Mouse (Mus musculus) cortical plate, adult 2 months (tissue): ENCODE results near the gene Ccng2. TPM values are rescaled to one million over a fixed set of nuclear protein-coding genes. Genes with fewer than 3 reads are reported as not detected.
A peak's percentile ranks its signal among the peaks of the same experiment; 100 is the strongest.

Source experiments
- H3K27ac ChIP-seq: fragments of 200-500 bp; 2 replicates; pipeline ENCODE4 v1.5.1; 2012; ENCODE audit warnings: low read length, control low read depth, inconsistent platforms; ENCODE audit not compliant: insufficient read depth
- H3K4me1 ChIP-seq: fragments of 200-500 bp; 2 replicates; pipeline ENCODE4 v1.6.1; 2011; ENCODE audit warnings: low read length; ENCODE audit not compliant: control insufficient read depth, insufficient read depth
- H3K4me3 ChIP-seq: fragments of 200-500 bp; 2 replicates; pipeline ENCODE4 v1.5.1; 2011; ENCODE audit warnings: mild to moderate bottlenecking, low read length, control low read depth; ENCODE audit not compliant: insufficient read depth
- CTCF ChIP-seq: fragments of 200-500 bp; IDR thresholded peaks from 2 replicates; pipeline ENCODE4 v1.5.1; 2011; ENCODE audit warnings: mild to moderate bottlenecking, control low read depth, low read length; ENCODE audit not compliant: insufficient read depth; ENCODE audit errors: extremely low read depth
- POLR2A ChIP-seq: fragments of 200-500 bp; IDR thresholded peaks from 2 replicates; pipeline ENCODE4 v1.6.1; 2011; ENCODE audit warnings: mild to moderate bottlenecking, low read length, control low read depth; ENCODE audit not compliant: insufficient read depth; ENCODE audit errors: extremely low read depth
- polyA plus RNA-seq: library from polyadenylated mRNA; depleted of rRNA; stranded (reverse); fragments of >200 nt; gene quantifications from 2 replicates; pipeline ENCODE4 v1.2.3, GENCODE M21; 2012; rRNA removed

The Ccng2 gene
- polyA plus RNA-seq: 34.0 and 35.1 TPM in 2 replicates

DNA sequence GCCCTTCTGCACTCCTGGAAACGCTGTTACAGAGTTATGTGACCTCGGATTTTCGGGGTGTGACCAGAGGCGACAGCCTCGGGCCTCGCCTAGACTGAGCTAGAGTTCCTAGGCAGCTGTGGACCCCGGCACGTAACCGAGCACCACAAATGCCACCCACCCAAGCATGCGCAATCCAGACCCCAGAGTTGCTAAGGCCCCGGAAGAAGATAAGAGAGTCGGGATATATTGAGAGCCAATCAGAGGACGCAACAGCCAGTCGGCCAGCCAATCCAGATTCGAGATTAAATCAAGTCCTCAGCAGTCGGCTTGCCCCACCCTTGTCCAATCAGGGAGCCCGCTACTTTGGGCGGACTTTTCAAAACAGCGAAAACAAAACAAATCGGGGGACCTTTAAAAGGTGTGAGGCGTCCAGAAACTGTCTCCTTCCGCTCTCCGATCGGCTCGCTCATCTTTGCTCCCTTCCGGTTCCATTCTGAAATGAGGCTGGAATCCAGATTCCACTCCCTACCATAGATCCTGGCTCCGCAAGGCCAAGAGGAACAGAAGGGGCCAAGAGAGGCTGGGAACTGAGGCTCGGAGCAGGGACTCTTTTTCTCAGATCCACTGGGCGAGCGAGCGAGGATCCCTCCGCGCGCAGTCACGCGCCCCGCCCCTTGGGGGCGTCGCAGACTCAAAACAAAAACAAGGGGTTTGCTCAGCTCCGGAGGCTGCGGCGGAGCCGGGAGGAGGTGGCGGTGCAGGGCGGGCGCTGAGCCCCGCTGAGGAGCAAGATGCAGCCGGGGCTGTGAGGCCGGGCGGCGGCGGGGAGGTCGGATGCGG is at the start of gene Ccng2:
Ccng2 (plus strand) TSS at position 375 of the 822 bp plus-strand sequence.
- Histone ChIP-seq H3K27ac (peak within 1 kb of the TSS; percentile 96), H3K4me1 (0 out of 2 replicates have a peak, but pooled peaks cover 1% of the 10 kb centered on the region), H3K4me3 (peak within 1 kb of the TSS; percentile 98)
- TF ChIP-seq POLR2A (peak; percentile 95), CTCF (no peak)

DNA sequence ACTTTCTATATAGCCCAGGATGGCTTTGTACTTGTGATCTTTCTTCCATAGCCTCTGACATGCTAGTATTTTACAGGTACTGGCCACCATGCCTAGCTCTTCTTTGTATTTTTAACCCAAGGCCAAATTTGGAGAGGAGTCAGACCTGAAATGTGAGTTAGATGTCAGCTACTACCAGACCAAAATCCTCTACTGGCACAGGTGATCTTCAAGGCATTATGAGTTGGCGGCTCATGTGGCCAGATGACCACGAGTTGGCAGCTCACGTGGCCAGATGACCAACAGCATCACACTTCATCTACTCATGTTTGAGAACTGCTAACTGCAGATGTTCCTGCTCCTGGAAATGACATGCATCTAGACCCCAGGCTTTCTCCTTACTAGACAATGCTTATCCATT is 48.7 kb upstream of the Ccng2 start:
- Histone ChIP-seq H3K27ac (no peak overlapping the region), H3K4me3 (no peak overlapping the region), H3K4me1 (no peaks in the 10 kb centered on the region)
- TF ChIP-seq CTCF (no peak), POLR2A (no peak)

DNA sequence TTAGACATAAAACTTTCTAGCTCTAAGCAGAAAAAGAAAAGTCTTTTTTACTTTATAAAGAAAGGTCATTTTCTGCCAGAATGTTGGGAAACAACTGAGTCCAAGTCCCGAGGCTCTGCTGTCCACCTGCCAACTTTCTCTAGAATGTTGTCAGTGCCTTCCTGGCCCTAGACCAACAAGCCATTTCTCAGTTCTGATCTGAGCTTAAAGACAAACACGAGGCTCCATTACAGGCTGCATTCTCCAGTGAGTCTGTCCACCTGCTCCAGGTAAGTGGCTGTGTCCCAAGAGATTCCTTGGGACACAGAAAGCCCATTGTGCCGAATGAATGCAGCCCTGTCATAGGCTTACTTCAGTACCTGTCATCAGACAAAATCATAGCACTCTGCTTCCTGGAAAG is 45.4 kb upstream of the Ccng2 start:
- TF ChIP-seq POLR2A (no peak), CTCF (no peak)
- Histone ChIP-seq H3K4me3 (no peak overlapping the region), H3K4me1 (no peaks in the 10 kb centered on the region), H3K27ac (no peak overlapping the region)

DNA sequence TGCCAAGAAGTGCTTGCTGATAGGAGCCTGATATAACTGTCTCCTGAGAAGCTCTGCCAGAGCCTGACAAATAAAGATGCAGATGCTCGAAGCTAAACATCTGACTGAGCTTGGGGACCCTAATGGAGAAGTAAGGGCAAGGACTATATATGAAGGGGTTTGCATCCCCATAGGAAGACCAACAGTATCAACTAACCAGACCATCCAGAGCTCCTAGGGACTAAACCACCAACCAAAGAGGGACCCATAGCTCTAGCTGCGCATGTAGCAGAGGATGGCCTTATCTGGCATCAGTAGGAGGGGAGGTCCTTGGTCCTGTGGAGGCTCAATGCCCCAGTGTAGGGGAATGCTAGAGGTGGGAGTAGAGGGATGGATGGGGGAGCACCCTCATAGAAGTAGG is 42.5 kb upstream of the Ccng2 start:
- TF ChIP-seq POLR2A (no peak), CTCF (no peak)
- Histone ChIP-seq H3K4me1 (no peaks in the 10 kb centered on the region), H3K27ac (no peak overlapping the region), H3K4me3 (no peak overlapping the region)

DNA sequence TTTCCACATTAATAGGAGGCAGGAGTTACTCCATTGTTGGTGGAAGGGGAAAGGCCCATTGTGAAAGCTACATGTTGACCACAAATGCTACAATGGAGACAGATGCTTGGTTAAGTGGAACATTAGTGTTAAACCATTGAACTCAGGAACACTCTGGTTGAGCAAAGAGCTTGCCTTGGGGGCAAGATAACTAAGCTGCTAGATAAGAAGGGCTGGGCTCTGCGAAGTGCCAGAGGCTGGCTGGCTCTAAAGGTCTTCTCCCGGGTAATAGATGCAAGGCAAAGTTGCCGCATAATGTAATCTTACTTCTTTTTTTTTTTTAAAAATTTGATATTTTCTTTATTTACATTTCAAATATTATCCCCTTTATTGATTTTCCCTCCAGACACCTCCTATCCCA is 39.9 kb upstream of the Ccng2 start:
- no peak for TF ChIP-seq POLR2A
- TF ChIP-seq CTCF: no peak
- Histone ChIP-seq H3K4me3 (no peak overlapping the region), H3K27ac (no peak overlapping the region), H3K4me1 (no peaks in the 10 kb centered on the region)

DNA sequence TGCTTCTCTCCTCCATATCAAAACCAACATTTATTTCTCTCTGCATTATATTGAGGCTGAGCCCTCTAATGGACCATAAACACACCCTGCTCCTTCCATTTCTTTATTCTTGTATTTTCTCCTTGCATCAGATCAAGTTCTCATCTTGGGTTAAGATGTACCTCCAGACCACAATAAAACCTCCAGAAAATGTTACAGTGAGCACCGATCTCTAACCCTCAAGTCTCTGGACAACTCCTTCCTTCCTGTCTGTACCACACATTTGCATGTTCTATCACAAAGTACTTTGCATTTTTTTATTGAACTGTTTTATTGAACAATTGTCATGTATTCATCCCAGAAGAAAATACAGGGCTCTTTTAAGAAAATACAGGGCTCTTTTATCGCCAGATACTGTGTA is 37.5 kb upstream of the Ccng2 start:
- no peak overlapping the region for H3K27ac ChIP-seq

DNA sequence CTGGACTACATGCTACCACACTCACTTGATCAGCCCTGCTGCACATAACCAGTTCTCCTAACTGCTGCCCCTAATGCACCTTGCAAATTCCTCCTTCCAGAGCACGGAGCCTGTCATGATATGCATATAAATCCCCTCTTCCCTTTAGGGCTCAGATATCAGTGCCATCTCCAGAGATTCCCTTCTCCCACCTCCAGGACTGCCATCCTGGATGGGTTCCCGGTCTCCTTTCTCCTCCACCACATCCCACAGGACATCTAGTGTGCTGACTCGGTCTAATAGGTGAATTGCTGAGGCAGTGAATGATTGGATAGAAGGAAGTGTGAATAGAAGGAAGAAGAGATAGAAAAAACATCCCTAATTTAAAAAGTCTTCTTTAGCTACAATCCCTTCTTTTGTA is 35.3 kb upstream of the Ccng2 start:
- H3K27ac ChIP-seq: no peak overlapping the region
- TF ChIP-seq CTCF (no peak), POLR2A (no peak)
- no peak overlapping the region for H3K4me3 ChIP-seq

More for the DNA sequence above, 37.5 kb upstream of the Ccng2 start:
- H3K4me1 ChIP-seq: no peaks in the 10 kb centered on the region
- H3K4me3 ChIP-seq: no peak overlapping the region
- no peak for TF ChIP-seq POLR2A
- TF ChIP-seq CTCF: no peak

DNA sequence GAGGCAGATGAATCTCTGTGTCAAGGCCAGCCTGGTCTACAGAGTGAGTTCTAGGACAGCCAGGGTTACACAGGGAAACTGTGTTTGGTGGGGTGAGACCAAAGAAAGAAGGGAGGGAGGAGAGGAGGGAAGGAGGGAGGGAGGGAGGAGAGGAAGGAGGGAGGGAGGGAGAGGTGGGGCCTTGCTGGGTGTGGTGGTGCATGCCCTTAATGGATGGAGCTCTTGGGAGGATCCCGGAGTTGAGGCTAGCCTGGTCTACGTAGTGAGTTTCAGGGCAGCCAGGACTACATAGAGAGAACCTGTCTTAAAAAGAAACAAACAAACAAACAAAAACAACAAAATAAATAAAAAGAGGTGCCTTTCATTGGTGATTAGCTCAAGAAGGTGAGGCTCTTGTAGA is 34.2 kb upstream of the Ccng2 start:
- no peaks in the 10 kb centered on the region for H3K4me1 ChIP-seq
- no peak overlapping the region for H3K27ac ChIP-seq
- no peak for TF ChIP-seq POLR2A
- TF ChIP-seq CTCF: no peak
- no peak overlapping the region for H3K4me3 ChIP-seq

More for the DNA sequence above, 35.3 kb upstream of the Ccng2 start:
- H3K4me1 ChIP-seq: no peaks in the 10 kb centered on the region

DNA sequence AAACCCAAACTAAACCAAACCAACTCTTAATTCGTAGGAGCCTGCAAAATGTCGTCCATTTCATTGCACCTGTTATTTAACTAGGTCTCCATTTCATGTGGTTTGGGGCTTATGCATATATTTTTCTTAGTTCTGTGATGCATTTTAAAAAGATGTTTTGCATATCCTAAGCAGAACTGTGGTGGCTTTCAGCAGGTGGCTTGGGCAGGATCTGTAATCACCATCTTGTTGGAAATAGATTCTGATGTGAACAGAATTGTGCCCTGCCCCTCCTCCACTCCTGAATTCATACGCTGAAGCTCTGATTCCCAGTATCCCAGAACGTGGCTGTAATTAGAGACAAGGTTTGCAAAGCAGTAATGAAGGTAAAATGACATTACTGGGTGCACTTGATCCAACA is 32.9 kb upstream of the Ccng2 start:
- no peaks in the 10 kb centered on the region for H3K4me1 ChIP-seq
- H3K4me3 ChIP-seq: no peak overlapping the region
- no peak for TF ChIP-seq CTCF
- no peak for TF ChIP-seq POLR2A
- no peak overlapping the region for H3K27ac ChIP-seq

DNA sequence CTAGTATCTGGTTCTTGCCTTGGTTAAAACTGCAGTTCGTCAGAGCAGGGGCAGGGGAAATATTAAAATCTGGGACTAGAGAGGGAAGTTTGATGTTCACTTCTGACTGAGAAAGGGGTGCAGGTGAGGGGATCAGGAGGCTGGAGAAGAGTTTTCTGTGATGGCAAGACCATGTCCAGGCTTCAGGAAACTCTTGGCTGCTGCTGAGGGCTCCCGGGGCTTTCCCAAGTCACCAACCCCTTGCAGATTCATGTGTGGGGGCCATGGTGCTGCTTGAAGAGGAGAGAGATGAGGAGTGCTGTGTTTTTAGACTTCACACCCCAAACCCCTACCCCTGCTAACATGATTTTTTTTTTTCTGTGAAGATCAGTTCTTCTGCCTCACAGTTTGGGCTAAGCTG is 32.5 kb upstream of the Ccng2 start:
- no peak for TF ChIP-seq POLR2A
- TF ChIP-seq CTCF: no peak
- H3K4me3 ChIP-seq: no peak overlapping the region
- no peak overlapping the region for H3K27ac ChIP-seq
- H3K4me1 ChIP-seq: no peaks in the 10 kb centered on the region

DNA sequence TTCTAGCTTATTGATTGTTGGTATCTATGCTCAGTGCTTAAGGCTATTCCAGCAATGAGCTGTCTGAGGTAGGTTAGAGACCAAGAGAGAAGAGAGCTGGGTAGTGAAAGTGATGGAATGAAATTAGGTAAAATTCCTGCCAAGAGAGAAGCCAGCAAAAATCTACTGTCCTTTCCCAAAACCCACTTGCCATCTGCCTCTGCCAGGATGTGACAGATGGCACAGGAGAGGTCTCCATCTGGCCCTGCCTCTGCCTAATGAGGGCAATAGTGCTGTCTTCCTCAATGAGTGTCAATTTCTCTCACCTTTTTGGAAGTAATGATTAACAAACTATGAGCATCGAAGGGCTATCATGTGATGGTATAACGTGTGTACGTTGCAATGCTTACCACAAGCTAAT is 31.2 kb upstream of the Ccng2 start:
- Histone ChIP-seq H3K4me3 (no peak overlapping the region), H3K4me1 (no peaks in the 10 kb centered on the region), H3K27ac (no peak overlapping the region)
- TF ChIP-seq CTCF (no peak), POLR2A (no peak)
